Mouse (Mus musculus) layer of hippocampus, adult 9-11 months (tissue): ENCODE measurements around the gene Myh3.

Experiments
- DNase-seq: peaks from one replicate; pipeline ENCODE4 v3.0.0; 2022

The Myh3 gene

DNA sequence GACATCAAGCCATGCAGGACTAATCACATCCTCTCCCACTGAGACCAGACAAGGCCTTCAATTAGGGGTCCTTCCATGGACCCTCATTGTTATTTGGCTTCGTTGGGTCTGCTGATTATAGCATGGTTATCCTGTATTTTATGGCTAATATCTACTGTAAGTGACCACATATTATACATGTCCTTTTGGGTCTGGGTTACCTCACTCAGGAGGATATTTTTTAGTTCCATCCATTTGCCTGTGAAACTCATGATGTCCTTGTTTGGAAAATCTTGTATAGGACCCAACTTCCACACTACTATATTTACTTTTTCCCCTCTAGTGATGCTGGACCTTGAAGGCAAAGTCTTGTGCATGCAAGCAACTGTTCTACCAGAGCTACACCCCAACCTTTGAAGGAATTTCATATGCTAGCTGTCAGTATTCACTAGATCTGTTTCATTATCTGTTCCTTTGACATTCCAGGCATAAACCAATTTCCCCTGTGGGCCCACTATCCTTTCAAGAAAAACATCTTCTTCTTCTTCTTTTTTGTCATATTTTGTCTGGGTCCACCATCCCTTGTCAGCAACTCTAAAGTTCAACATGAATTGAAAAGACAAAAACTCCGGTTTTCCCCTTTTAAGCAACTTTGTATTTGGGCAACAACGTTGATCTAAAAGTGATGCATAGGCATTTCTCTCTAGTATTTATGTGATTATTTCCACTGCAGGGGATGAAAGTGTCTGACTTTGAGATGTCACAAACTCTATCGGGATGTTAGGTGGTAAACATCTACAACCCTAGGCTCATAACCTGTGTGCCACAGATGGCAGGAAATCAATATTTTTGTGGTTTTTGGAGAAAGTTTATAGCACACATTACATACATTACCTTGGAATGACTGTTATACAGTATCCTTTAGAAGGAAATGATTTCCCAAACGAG lies 67.6 kb downstream of the Myh3 start:
- DNase-seq = no peak

GRCm38 (mm10) chr11:67146409-67147282 lies 68.5 kb downstream of the Myh3 start:
- DNase-seq = no peak

DNA sequence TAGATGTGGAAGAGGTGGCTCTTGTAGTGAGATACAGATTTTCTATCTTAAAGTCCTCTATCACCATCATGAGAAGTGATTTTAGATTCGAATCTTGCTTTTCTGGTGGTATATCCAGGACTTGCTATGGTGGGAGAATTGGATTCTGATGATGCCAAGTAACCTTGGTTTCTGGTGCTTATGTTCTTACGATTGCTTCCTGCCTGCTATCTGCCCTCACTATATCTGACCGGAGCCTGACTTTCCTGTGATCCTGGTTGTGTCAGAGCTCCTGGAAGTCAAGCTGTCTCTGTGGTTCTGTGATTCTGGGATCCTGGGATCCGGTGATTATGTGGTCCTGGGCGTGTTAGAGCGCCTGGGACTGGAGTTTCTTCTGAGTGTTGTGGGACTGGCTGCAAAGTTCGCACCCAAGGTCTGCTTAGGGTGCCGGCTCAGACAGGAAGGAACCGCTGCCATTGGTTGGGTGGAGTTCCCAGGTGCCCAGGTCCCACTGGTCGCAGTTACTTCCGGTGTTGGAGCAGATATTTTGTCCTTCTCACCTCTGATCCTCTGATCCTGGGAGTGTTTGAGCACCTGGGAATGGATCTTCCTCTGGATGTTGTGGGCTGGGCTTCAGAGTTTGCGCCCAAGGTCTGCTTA lies 69.3 kb downstream of the Myh3 start:
- no peak for DNase-seq

- DNase-seq = no peak
These were observed 70.3 kb downstream of the Myh3 start for GRCm38 (mm10) chr11:67148286-67149012.

- no peak for DNase-seq
These were observed 72.1 kb downstream of the Myh3 start for GRCm38 (mm10) chr11:67150237-67150636.

- no peak for DNase-seq
These were observed 73.1 kb downstream of the Myh3 start for GRCm38 (mm10) chr11:67151159-67151558.
